Mouse (Mus musculus) layer of hippocampus, adult 8-10 months (tissue): ENCODE results near the gene Cox17. TPM values are rescaled to one million over a fixed set of nuclear protein-coding genes. Genes with fewer than 3 reads are reported as not detected.

Experiments
- DNase-seq, 2 experiments: peaks; one replicate each; pipeline ENCODE4 v3.0.0; 2022; ENCODE audit warnings: low spot score in 2 of 2
- total RNA-seq, 4 experiments: library from RNA; stranded (reverse); gene quantifications; 2 replicates each; pipeline ENCODE4 v1.2.4; 2022

Cox17 gene
- total RNA-seq, 4 experiments from 2014 or later, result 88.2 to 142 (median 116) TPM

GRCm38 (mm10) chr16:38392126-38392894 is 45.5 kb downstream of the Cox17 start:
- DNase-seq, result peak in 1 of 2 experiments; percentile 33

- no peak for DNase-seq
Observed at GRCm38 (mm10) chr16:38394191-38394618, 47.4 kb downstream of the Cox17 start.

GRCm38 (mm10) chr16:38395060-38395730 is 48.4 kb downstream of the Cox17 start:
- no peak for DNase-seq

- no peak for DNase-seq
Observed at GRCm38 (mm10) chr16:38396155-38396554, 49.4 kb downstream of the Cox17 start.

GRCm38 (mm10) chr16:38398266-38398665 is 51.5 kb downstream of the Cox17 start:
- DNase-seq, result no peak

- no peak for DNase-seq
Observed at GRCm38 (mm10) chr16:38399076-38399475, 52.3 kb downstream of the Cox17 start.

GRCm38 (mm10) chr16:38399531-38400231 is 52.9 kb downstream of the Cox17 start:
- peak in 1 of 2 experiments; percentile 19 for DNase-seq

GRCm38 (mm10) chr16:38400311-38400960 is 53.6 kb downstream of the Cox17 start:
- no peak for DNase-seq

- DNase-seq, result no peak
Observed at GRCm38 (mm10) chr16:38401468-38401867, 54.7 kb downstream of the Cox17 start.

Other genes starting within 250 kb of the Cox17 start
- gene Nr1i2, start 52.2 kb upstream of the Cox17 start, total RNA-seq, result not detected
- gene Maats1, start 4.8 kb upstream of the Cox17 start, total RNA-seq, result 1 to 10 TPM; 1.3 to 2.0 (median 1.6) TPM
- 1 to 10 TPM in 2 of 4 experiments, not detected in 2; 1.1 to 4.7 TPM for gene Gm21987, start within 50 bp of the Cox17 start, total RNA-seq
- 1 to 10 TPM in 1 of 4 experiments, under 1 TPM in 3; 0.31 to 1.3 (median 0.49) TPM for gene Popdc2, start 15.2 kb downstream of the Cox17 start, total RNA-seq
- gene Pla1a, start 86.2 kb downstream of the Cox17 start, total RNA-seq, result 1 to 10 TPM in 2 of 4 experiments, under 1 TPM in 2; 0.72 to 1.8 (median 1.1) TPM
- 10 to 100 TPM; 53.7 to 56.9 (median 55.4) TPM for gene Adprh, start 105.7 kb downstream of the Cox17 start, total RNA-seq
- gene Cd80, start 108.6 kb downstream of the Cox17 start, total RNA-seq, result 1 to 10 TPM in 1 of 4 experiments, under 1 TPM in 3; 0.39 to 1.2 (median 0.49) TPM
- 10 to 100 TPM; 24.8 to 28.1 (median 27.2) TPM for gene Timmdc1, start 175.7 kb downstream of the Cox17 start, total RNA-seq
- gene Poglut1, start 203.3 kb downstream of the Cox17 start, total RNA-seq, result 10 to 100 TPM; 43.7 to 55.5 (median 51.0) TPM
- gene Tmem39a, start 211.7 kb downstream of the Cox17 start, total RNA-seq, result 10 to 100 TPM; 23.5 to 31.2 (median 28.1) TPM